Mouse (Mus musculus): ENCODE measurements around the gene Tiam1.

The Tiam1 gene

DNA sequence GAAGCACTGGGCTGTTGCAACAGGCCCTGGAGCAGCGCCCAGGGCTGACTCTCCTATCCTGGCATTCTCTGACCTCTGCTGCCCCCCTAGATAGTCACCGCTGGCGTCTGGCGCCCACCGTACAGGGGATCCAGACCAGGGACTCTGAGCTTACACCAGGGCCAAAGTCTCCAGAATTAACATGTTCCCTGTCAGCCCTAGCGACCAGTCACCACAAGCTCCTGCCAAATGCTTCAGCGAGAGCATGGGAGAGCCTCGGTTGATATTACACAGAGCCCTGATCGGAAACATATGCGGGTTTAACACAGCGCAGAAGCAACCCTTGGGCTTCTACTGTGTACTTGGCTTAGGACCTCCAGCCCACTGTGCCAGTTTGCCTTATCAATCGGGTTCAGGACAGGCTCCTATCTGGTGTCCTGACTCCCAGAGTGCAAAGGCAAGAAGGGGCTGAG is 151.8 kb downstream of the Tiam1 start:
- DNase-seq: peak; percentile 31

DNA sequence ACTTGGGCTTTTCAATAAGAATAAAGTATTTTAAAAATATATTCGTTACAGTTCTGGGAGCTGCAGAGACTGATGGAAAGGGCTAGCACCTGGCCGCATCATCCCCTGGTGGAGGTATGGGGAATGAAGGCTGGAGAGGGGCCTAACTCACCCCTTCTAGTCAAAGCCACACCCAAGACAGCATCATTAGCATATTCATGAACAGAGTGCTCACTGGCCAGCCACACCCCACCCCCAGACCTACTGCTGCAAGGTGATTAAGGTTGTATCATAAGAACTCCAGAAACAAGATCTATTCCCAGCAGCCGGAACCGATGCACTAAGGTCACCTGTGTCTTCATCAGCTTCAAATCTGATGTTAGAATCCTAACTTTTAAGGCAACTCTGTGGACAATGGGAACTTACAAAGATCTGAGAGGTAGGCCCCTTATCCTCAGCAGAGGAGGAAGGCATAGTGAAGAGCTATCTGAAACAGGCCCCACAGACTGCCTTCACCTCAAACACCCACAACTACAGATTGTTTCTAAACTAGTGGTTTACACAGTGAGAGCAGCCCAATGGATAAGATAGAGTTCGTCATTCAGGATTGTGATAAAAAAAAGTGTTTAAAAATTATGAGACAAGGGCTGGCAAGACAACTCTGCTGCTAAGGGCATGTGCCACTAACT is 153.1 kb downstream of the Tiam1 start:
- DNase-seq: no peak

DNA sequence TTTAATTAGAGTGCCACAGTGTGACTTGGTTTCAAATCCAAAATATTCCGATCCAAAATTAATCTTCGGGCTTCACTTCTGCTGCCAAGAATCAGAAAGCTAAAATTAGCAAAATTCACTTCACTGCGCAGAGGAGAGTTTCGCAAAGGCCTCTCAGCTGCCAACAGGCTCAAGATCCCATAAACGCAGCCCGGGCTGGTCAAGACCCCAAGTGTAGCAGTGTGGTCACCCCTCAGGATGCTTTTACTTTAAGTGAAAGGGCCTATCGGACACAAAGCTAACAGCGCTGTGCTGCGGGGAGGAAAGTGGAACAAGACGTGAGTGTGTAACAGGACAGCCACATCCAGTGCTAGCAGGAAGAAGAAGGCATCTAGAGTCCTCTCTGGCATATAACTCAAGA is 153.8 kb downstream of the Tiam1 start:
- DNase-seq: no peak

DNA sequence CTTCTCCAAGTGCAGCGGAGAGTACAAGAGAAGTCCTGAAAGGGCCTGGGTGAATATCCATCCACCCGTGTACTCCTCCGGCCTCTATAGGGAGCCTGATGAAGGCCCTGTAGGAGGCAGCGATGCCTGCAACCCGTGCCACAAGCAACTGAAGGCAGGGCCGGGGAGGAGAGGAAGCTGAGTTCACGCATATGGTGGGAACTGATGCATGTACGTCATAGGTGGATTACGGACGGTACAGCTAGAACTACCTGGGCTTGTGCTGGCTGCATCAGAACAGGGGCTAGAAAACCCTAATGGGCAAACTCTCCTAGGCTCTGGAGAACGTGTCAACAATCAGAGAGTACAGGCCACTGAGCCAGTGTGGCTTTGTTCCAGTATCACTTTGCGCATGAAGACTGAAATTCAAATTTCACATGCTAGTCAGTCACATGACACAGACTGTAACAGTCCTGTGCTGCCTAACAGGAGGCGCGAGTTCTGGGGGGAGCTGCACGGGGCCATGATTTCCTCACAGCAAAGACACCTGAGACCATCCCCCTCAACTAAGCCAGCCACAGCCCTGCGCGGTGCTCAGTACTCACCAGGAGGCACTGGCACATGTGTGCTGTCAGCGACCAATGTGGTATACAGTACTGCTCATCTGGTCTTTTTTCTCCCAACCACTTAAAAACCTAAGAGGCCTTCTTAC is 156.8 kb downstream of the Tiam1 start:
- DNase-seq: no peak

DNA sequence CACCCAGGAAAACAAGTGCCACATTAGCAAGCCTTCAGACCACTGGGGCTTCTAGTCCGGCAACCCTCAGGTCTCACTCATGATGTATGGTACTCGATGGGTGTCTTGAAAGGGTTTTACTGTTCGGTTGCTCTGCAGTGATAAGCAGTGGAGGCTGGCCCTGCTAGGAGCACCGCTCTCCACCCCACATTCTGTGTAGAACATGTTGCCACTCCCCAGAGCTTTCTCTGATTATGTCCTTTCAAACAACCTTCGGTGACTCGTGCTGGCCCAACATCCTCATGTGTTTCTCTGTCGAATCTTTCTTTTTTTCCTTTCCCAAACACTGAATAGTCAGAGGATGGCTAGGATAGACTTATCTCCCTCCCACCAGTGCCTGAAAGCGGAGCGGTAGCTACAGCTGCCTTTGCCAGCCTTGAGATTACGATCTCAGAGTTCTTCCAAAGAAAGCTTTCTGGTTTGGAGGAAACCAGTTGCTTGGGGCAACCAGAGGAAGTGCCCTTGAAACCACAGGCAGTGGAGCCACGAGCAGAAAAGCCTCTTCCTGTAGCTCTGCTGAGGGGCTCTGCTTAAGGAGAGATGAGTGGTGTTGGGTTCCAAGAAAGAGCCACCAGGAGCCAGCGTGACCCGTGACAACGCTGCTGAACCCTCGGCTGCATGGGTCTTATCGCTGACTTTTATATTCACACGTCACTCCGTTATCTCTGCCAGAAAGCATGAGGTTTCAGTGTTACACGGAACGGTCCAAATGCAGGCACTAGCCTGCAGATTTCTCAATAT is 157.7 kb downstream of the Tiam1 start:
- no peak for DNase-seq

DNA sequence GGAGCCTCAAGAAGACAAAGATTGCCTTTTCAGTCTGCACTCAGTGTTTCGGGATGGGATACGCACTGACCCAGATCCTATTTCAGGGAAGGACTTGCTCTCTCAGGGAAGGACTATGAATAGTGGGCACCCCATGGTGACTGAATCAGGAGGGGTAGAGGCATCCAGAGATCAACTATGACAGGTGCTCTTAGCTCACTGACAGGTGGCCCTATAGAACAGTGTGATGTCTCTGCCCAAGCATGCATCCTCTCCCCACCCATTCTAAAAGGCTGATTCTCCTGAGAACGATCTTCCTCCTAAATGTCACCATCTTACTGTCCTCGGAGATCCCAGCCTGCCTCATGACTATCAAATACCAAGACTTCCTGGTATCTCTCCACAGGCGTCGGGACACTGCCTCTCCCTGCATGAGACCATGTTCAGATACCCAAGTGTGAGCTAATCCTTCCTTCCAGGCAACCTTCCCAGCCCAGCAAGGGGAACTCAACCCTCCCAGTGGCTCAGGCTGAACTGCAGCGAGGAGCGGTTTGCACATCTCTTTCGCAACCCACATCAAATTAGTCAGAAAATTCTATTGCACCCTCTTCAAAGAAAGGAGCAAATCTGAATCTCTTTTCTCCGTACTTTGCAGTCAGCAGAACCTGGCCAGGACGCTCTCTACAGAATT is 163.4 kb downstream of the Tiam1 start:
- peak; percentile 20 for DNase-seq

DNA sequence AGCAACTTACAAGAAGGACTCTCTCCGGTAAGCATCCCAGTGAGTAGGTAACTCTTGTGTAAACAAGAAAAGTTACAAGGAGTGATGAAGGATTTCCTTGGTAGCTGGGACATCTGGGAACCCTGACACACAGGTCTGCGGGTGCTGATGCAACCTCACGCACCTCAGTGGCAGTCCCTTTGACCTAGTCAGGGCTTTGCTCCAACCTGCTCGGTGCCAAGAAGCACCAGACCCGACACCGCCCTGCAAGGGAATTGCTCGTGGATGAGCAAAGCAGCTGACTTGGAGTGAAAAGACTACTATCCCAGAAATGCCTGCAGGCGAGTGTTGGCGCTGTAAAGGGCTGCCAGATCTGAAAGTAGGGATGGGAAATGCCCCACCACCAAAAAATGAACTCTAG is 168.1 kb downstream of the Tiam1 start:
- no peak for DNase-seq

DNA sequence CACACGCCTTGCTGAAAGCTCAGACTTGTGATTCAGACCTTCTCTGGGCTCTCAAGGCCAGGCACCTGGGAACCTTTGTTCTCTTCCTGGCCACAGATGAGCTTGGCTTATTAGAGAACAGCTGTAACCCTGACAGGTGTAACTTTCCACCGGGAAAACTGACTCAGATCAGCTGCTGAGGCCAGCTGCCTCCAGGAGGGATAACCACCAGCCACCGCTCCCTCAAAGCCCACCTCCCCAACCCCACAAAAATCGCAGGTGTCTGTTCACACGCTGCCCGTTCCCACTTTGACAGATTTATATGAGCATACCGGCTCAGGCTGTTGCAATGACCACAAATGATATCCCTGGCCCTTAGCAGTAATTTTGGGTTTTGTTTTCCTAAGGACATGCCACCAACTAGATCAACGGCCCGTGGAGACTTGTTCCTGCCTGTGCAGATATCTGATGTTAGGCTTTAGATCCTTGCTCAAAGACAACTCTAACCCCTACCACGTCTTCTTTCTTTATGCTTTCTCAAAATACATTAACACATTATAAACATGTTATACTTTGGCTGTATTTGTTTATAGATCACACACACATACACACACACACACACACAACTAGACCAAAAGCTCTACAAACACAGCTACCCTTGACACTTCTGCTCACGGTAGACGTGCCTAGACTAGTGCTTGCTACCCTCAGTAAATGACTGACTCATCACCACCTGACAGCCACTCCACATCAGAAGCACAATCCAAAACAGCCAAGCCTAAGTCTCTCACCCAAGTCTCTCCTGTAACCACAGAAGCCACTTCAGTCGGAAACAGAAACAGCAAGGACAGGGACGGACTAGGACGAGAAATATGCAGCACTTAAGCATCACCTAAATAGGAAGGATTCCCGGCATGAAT is 169.5 kb downstream of the Tiam1 start:
- DNase-seq: no peak

DNA sequence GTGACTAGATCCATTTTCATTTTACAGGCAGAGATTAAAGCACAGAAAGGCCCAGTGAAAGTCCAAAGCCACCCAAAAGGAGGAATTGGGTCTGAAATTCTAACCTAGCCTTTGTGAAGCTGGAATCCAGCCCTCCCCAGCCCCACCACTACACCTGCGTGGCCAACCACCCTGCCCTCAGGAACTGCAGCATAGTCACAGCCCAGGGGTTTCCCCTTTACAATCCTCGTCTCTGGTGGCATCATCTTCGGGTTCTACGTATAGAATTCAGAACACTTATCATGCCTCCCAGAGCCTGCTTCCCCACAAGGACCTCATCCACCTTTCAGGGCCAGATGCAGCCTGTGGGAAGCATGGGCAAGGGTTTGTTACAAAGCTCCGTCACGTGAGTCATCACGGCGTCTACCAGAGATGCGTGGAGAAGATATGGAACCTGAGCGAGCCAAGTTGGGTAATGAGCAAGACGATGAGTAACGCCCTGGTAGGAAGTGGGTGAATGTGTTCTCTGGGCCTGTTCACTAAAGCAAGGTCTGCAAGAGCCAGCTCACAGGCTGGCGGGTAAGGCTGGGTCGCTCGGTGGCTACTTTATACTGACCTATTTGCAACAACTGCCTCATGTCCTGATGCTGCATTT is 170.6 kb downstream of the Tiam1 start:
- no peak for DNase-seq

DNA sequence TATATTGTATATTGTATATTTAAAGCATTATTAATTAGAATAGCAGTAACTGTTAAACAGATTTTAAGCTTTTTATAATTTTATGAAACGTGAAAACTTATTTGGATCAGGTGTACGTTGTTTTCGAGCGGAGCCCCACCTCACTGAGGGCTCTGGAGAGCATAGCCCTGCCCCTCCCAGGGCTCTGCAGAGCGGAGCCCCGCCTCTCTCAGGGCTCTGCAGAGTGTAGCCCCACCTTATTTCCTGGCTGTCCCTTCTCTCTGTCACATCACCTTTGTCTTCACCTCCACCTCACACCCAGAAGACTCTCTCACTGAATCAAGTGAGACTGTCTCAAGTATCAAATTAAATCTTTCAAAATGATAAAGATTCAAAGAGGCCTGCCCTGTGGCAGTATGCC is 171.6 kb downstream of the Tiam1 start:
- no peak for DNase-seq

DNA sequence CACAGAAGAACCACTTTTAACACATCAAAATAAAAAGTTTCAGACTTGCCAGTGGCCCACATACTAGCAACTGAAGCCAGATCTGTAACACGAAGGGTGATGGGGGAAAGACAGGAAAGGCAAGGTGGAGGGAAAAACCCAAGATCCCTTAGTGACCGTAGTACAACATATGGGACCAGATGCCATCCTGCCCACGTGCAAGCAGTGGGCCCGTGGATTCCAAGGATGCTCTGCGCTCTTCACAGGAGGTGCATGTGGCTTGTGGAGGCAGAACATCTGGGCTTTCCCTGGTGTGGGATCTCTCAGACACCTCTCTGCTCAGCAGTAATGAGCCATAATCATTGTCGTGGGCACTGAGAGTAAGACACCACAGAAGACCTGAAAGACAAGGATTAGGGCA is 175.5 kb downstream of the Tiam1 start:
- DNase-seq: no peak

DNA sequence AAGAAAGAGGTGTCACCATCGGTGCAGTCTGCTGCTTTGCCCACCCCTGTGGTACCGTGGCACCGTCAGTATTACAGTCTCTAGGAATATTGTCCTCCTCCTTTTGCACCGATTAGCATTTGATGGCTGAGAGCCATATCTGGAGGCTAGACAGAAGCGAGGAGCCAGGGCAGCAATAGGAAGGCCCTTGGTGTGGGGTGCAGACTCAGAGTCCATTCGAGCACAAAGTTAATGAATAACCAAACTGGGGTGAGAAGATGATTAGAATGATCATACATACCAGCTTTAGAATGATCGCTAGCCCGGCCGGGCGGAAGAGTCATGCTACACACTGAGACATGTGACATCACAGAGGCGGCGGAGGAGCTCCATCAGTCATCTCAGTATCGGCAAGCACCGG is 180.7 kb downstream of the Tiam1 start:
- DNase-seq: no peak

DNA sequence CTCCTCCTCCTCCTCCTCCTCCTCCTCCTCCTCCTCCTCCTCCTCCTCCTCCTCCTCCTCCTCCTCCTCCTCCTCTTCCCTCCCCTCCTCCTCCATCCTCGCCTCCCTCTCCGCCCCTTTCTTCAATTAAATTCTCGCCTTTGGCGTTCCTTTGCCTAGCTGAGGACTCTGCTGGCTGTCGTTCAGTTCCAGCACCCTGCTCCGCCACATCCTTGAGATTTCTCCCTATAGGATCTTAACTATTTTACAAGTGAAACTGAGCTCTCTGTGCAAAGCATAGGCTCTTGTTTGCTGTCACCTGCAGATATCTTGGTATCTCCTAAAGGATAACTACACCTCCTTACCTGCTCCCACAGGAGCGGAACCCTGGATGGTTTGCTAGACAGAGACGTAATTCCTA is 182.7 kb downstream of the Tiam1 start:
- no peak for DNase-seq

DNA sequence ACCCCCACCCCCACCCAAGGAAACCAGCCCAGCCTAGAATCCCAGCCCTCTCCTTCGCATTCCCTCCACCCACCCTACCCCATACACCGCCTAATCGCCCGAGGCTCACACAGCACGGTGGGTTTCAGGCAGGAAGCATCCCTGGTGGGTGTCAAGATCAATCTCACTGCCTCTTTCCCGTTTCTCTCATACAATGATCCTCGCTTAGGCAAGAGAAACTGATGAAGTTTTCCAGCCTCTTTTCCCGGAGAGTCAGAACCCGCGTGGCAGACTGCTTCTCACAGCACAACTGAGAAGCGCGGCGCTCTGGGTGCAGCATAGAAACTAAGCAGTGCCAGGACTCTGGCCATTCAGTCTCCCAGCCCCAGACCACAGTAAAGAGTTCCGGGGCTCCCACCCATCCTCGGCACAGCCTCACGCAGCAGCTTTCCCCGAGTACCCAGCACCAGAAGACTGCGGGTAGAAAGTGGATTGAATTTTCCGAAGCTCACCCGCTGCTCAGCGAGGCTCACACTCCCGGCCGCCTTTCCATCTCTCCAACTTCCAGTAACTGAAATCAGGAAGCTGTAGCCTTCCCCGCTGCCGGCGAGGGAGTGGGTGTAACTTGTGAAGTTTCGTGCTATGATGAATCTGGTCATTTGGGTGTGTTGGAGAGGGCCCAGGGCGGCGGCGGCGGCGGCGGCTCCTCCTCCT is 183.2 kb downstream of the Tiam1 start:
- DNase-seq: peak; percentile 39

DNA sequence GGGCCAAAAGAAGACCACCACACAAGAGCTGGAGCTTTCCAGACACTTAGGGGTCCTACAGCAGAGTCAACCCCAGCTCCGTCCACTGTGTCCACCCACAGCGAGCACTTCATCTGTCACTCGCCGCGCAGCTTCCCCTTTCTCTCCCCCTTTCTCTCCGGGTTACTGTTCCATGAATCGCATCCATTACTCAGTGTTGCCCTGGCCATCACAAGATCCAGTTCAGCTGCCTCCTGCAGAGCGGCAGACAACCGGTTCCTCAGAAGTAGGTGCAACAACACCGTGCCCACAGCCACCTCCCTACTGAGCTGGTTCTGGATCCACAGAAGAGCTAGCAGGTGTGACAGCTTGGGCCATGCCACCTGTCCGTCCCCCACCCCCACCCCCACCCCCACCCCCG is 184.6 kb downstream of the Tiam1 start:
- DNase-seq: no peak

DNA sequence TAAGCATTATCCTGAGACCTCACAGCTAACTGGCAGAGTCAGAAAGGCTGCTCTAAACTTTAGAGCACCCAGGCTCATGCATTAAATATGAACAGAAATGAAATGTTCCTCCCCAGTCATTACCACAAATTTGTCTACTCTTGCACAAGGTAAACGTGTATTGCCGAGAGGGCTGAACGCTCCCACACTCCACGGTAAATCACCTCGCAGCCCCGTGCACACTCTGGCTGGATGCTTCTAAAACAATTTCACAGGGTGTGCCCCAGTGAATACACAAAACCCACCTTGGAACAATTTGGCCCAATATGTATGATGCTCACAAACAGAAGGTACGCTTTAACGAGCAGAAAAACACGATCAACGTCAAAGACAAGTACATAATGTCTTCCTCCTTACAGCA is 185.5 kb downstream of the Tiam1 start:
- no peak for DNase-seq

DNA sequence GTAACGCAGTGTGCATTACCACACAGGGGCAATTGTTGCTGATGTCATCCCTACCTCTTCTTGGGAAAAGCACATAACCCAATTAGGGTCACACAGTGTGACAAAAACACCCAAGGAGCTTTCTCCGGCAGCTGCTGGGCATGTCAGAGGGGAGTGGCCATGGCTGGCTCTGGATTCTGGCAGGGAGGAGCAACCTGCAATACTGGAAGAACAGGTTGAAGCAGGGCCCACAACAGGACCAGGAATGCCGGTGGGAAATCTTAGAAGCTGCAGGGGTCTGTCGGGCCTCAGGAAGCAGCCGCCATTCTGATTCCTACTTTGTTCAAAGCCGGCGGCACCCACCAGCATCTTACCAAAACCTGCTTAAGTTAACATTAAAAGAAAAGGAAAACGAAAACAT is 189.0 kb downstream of the Tiam1 start:
- DNase-seq: peak; percentile 23

DNA sequence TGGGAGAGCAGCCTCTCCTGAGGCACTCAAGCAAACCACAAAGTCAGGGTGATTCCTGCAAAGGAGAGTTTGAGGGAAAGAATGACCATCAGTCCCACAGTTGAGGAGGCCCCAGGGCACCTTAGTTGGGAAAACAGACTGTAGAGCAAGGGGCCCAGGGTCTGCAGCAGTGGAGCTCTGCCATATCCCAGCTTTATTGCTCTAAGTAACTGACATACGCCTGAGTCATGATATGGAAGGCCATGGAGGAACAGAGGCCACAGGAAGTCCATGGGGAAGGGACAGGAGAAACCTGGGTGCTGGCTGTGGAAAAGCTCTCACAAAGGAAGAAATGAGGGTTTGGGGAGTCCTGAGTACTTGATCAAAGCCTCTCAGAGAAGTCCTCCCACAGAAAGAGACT is 189.5 kb downstream of the Tiam1 start:
- no peak for DNase-seq

DNA sequence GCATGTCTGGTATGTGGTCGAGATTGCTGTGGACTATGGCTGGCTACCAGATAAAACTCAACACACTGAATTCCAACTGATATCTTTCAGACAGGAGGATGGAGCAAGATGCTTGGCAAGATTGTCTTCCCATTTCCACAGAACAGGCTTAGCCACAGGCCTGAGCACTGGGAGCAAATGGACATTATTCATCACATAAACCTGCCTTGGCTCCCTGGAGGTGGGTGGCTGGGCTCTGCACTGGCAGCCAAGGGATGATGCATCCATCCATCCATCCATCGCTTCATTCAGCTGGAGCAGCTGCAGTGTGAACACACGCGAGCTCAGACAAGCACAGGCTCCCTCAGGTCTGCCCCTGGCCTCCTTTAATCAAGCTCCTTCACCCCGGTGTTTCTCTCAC is 190.7 kb downstream of the Tiam1 start:
- no peak for DNase-seq

DNA sequence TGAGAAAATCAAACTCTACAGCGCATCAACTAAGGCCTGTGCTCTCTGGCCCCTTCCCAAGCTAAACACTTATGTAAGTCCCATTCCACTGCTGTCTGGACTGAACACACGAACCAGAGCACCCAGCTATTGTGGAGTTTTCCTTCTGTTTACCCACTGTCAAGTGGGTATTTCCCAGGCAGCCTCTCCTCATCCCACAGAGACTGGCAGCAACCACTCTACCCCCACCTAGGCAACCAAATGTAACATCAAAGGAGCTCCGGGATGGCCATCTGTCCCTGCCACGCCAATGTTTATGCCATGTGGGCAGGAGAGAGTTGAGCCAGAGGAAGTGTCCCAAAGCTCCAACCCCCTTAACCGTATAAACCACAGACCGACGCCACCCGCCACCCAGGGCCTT is 192.8 kb downstream of the Tiam1 start:
- DNase-seq: peak; percentile 22

DNA sequence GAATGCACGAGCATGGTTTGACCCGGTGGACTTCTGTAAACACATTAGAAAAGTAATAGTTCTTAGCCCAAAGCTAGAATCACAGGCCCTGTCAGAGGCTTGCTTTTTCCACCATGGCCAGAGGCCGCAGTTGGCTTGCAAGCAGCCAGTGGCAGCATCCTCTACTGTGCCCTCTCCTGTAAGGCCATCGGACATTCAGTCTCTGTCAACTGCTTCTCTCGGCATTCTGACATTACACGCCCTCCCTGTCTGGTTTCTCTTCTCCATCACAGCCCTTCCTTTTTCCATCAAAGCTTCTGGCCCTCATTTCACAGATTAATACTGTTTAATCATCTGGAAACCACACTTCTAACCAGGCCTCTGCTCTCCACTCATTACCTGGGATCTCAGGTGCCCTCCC is 193.3 kb downstream of the Tiam1 start:
- no peak for DNase-seq

Data from lung, postnatal 14 days (tissue).